Mouse (Mus musculus) NIH3T3 (cell line): ENCODE results near the gene Gm10577.

Source experiments
- DNase-seq: peaks from one replicate; pipeline ENCODE4 v3.0.0-alpha.2; 2012; ENCODE audit warnings: low read depth

The Gm10577 gene

GRCm38 (mm10) chr4:101020596-101020995 is at the start of gene Gm10577:
Gene Gm10577 (minus strand): TSS chr4:101020696.
- no peak for DNase-seq

- no peak for DNase-seq
Measured at GRCm38 (mm10) chr4:101069154-101069971, 48.9 kb upstream of the Gm10577 start.

GRCm38 (mm10) chr4:101068786-101069153 is 48.3 kb upstream of the Gm10577 start, which contains the start of gene Raver2:
Gene Raver2 (plus strand): TSS chr4:101068983.
- no peak for DNase-seq

GRCm38 (mm10) chr4:101066401-101066800 is 45.9 kb upstream of the Gm10577 start:
- DNase-seq = no peak

GRCm38 (mm10) chr4:101062146-101062545 is 41.6 kb upstream of the Gm10577 start:
- no peak for DNase-seq

GRCm38 (mm10) chr4:101046576-101046975 is 26.1 kb upstream of the Gm10577 start:
- peak; percentile 16 for DNase-seq

GRCm38 (mm10) chr4:101044149-101044548 is 23.7 kb upstream of the Gm10577 start:
- DNase-seq = no peak

GRCm38 (mm10) chr4:101043691-101044090 is 23.2 kb upstream of the Gm10577 start:
- no peak for DNase-seq

GRCm38 (mm10) chr4:101037156-101037555 is 16.7 kb upstream of the Gm10577 start:
- no peak for DNase-seq

- DNase-seq = peak; percentile 24
Measured at GRCm38 (mm10) chr4:101035131-101035530, 14.6 kb upstream of the Gm10577 start.

GRCm38 (mm10) chr4:101033047-101033446 is 12.6 kb upstream of the Gm10577 start:
- DNase-seq = no peak

GRCm38 (mm10) chr4:101027852-101028411 is 7.4 kb upstream of the Gm10577 start:
- DNase-seq = no peak

GRCm38 (mm10) chr4:101026995-101027394 is 6.5 kb upstream of the Gm10577 start:
- peak; percentile 15 for DNase-seq

- DNase-seq = peak; percentile 20
Measured at GRCm38 (mm10) chr4:101026566-101026965, 6.1 kb upstream of the Gm10577 start.

- DNase-seq = peak; percentile 21
Measured at GRCm38 (mm10) chr4:101017806-101018205, 2.7 kb downstream of the Gm10577 start.

GRCm38 (mm10) chr4:101009092-101009491 is 11.4 kb downstream of the Gm10577 start:
- DNase-seq = no peak

GRCm38 (mm10) chr4:101008362-101008769 is 12.1 kb downstream of the Gm10577 start:
- DNase-seq = no peak

GRCm38 (mm10) chr4:101002961-101003360 is 17.5 kb downstream of the Gm10577 start:
- no peak for DNase-seq

- DNase-seq = no peak
Measured at GRCm38 (mm10) chr4:101001073-101001472, 19.4 kb downstream of the Gm10577 start.

- no peak for DNase-seq
Measured at GRCm38 (mm10) chr4:101000622-101001021, 19.9 kb downstream of the Gm10577 start.

GRCm38 (mm10) chr4:100998906-100999305 is 21.6 kb downstream of the Gm10577 start:
- DNase-seq = peak; percentile 27

- DNase-seq = peak; percentile 86
Measured at GRCm38 (mm10) chr4:100998145-100998544, 22.4 kb downstream of the Gm10577 start.

GRCm38 (mm10) chr4:100996060-100996651 is 24.3 kb downstream of the Gm10577 start:
- no peak for DNase-seq
